Mouse (Mus musculus): ENCODE measurements around the gene Mapkapk3.

DNA sequence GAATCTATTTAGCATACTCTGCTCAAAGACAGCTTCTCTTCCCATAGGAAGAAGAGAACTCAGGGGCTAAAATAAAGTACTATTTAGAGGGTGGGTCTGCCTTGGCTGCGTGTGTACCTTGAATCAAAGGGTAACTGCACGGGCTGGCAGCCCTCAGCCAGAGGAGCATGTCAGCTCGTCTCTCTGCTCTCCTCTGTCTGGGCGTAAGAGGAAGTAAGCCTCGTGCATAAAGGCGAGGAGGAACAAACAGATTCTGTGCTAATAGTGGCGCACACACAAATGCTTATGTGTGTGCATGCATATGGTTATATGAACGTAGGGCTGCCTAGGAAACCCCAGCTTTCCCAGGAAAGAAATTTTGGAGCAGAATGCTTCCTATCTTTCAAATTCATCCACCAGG is 28.8 kb downstream of the Mapkapk3 start:
- no peak for TF ChIP-seq CTCF (IDR thresholded peaks at IDR 0.05; ENCODE audit: borderline replicate concordance, insufficient read depth, low read length)
- no peak for TF ChIP-seq POLR2A (IDR thresholded peaks at IDR 0.05; ENCODE audit: low read depth, low read length)
